Mouse (Mus musculus) ES-Bruce4 (cell line): ENCODE data around the gene Arhgap18.

Experiments used
- CTCF ChIP-seq: IDR thresholded peaks from one replicate; pipeline ENCODE4 v1.8.1; 2011; ENCODE audit warnings: low read depth, low read length
- POLR2A ChIP-seq: IDR thresholded peaks from one replicate; pipeline ENCODE4 v1.8.1; 2011; ENCODE audit warnings: low read length; ENCODE audit not compliant: insufficient read depth

- TF ChIP-seq POLR2A, result no peak
- TF ChIP-seq CTCF, result no peak
These were observed 2.4 kb upstream of the Arhgap18 start for GRCm38 (mm10) chr10:26750827-26751226.
